Mouse (Mus musculus) thymus, adult 18-20 months (tissue): Measurements from ENCODE around the gene Relt.

Experiments
- DNase-seq, 2 experiments: peaks; one replicate each; pipeline ENCODE4 v3.0.0; 2022; ENCODE audit warnings: mixed read lengths in 2 of 2

Gene Relt

DNA sequence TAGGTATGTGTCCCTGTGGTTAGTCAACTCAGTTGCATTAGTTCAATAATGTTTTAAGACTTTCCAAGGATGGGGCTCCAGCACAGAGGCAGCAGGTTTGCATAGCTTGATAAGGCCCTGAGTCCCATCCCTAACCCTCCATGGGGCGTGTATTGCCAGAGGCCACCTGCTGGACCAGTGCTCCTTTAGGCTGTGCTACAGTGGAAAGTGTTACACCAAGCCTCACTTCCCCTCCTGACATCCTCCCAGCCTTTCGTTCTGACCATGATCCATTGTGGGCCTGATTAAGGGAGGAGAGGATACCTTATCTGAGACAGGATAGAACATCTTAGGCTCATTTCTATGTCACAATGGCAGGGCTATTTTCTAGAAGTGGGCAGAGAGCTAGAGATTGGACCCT, 19.4 kb downstream of the Relt start:
- no peak for DNase-seq

DNA sequence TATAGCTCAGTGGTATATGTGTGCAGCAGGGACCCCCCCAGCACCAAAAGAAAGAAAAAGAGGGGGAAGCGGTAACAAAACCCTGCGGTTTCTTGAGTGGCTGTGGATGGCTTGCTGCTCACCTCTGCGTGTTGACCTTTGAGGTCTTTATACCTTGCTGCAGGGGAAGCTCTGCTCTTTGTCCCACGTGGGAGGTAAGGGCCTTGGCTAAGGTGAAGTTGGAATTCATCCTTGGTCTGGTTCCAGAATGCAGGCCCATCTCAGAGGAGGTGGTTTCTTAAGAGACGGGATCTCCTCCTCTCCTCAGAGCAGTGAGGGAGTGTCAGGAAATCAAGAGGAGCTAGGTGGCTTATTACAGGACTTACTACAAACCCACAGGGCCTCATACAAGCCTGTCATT, 21.1 kb downstream of the Relt start:
- no peak for DNase-seq

DNA sequence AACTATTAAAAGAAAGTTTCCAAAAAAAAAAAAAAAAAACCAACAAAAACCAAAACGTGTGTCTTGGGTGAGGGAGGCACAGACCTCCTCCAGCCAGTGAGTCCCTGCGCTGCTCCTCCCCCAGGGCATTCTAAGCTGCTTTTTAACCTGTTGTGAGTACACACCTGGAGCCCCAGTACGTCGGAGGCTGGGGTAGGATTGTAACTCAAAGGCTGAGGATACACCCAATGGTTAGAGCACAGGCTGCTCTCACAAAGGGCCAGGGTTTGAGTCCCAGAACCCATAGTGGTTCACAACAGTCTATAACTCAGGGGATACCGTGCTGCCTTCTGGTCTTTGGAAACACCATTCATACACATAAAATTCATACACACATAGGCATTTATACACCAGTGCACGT, 21.6 kb downstream of the Relt start:
- DNase-seq = no peak

DNA sequence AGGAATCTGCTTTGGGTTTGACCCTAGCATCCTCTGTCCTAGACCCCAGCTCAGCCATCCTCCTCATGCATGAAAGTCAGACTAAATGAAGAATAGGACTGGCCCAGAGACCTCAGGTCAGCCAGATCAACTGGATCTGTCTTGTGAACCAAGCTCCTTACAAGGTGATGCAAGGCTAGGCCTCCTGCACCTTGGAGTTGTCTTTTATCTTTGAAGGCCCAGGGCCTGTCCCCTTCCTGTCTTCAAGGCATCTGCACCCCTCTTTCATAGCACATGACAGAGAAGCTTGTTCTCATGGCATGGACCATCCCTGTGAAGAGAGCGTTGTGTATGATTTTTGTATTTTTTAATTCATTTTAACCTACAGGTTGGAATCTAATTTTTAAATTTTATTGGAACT, 22.3 kb downstream of the Relt start:
- no peak for DNase-seq

GRCm38 (mm10) chr7:100839632-100840402, 23.4 kb downstream of the Relt start:
- DNase-seq = no peak

- no peak for DNase-seq
Measured at GRCm38 (mm10) chr7:100837701-100838100, 25.5 kb downstream of the Relt start.

DNA sequence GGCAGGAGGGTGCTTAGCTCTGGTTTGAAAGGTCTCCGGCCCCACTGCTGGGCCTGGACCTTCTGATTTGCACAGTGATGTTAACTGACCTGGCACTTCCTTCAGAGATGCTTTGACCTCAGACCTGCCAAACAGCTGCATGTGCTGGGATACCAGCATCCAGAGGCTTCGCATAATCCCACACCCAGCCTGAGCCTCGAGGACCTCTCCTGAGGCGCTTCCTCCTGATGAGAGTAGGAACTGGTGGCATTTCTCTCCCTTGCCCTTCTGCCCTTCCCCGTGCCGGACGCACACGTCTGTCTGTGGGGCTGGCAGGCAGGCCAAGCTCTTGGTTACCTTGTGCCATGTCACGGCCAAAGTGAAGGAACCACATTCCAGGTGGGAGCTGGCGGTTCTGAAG, 26.6 kb downstream of the Relt start:
- DNase-seq = no peak

- no peak for DNase-seq
Measured at GRCm38 (mm10) chr7:100835711-100836110, 27.5 kb downstream of the Relt start.

DNA sequence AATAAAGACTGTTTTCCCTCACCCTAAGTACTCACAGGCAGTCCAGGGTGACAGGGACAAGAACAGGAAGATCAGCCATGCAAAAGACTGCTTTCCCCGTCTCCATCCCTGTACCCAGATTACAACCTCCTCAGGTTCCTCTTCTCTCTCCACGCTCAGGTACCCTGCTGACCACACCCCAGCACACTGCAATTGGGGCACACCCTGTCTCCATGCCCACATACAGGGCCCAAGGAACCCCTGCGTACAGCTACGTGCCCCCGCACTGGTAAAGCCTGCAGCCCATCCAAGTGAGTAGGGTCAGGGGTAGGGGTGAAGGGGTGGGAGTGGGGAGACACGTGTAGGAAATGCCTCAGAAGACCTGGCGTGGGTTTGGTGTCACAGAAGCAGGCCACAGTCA, 28.1 kb downstream of the Relt start:
- DNase-seq = no peak

DNA sequence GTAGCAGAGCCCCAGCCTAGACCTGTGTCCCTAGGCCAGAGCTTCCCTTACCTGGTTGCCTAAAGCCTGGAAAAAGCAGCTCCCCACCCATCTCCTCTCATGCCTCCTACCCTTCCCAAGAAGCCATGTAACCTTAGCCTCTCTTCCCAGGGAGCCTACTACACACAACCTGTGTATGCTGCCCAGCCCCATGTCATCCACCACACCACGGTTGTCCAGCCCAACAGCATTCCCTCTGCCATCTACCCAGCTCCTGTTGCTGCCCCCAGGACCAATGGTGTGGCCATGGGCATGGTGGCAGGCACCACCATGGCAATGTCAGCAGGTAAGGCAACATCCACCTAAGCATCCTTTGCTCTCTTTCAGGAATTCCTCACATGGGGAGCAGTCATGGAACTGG, 29.4 kb downstream of the Relt start:
- no peak for DNase-seq

- no peak for DNase-seq
Measured at GRCm38 (mm10) chr7:100828549-100828948, 34.7 kb downstream of the Relt start.

- DNase-seq = no peak
Measured at GRCm38 (mm10) chr7:100824661-100825060, 38.6 kb downstream of the Relt start.

DNA sequence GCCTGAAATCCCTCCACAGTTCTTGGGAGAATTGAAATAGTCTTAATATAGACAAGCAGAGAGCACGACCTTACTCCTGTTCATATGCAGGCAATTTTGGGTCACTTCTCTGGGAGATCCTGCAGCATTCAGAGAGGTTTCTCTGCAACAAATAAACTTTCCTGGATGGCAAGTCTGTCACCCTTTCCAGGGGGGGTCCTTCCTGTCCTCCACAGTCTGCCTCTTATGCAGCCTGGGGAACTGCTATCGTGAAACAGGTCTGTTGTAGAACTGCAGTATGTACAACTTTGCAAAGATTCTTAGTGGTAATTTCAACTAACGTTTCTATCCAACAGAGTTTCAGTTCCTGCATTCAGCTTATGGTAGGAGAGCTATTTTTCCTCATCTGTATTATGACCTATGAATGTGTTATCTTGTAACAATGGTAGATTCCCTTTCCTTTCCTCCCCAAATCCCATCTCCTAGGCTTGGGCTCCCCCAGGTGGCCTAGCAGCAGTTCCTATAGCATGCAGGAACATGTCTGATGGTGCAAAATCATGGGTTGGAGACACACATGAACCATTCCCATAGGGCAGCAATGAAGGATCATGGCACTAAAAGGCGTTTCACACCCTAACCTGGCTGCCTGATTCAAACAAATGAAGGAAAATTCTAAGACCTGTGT, 44.7 kb downstream of the Relt start:
- DNase-seq = no peak

DNA sequence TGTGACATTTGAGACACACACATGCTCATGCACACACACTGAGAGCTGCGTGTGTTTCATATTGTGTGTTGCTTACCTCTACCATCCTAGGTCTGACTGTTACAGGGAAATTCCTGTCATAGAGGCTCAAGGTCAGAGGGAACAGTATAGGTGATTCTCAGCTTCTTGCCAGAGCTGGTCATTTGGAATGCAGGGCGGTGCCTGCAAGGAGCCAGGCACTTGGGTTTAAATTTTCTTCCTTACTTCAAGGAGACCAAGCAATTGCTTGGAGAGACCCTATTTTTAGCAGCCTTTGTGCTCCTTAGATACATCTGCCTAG, 45.8 kb downstream of the Relt start:
- DNase-seq = no peak

- DNase-seq = no peak
Measured at GRCm38 (mm10) chr7:100816759-100817441, 46.3 kb downstream of the Relt start.

DNA sequence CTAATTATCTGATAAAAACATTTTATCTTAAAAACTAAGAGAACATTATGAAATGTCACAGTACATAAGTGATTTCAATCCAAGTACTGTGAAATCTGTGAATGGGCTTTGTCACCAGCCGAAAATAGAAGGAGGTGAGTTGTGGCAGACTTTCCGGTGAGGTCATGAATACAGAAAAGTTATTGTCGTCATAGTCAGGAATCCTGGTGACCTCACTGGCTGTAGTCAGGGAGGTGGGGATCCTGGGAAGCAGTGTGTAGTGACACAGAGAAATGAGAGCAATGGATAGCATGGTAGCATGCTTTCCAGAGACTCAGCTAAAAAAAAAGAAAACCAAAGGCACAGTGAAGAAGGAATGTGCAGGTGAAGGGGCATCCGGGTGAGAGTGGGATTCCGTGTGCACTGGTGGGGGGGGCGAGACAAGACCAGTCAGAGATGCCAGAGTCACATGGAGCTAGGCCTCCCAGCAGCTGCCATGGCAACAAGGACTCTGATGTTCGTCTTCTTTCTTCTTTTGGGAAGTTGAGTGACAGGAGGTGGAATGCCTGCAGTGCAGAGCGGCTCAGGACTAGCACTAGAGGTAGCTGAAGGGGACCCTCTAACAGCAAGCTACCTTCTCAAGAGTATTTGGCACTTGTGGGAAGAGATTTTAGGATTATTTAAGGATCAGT, 47.2 kb downstream of the Relt start:
- DNase-seq = no peak

- no peak for DNase-seq
Measured at GRCm38 (mm10) chr7:100812641-100813040, 50.6 kb downstream of the Relt start.

DNA sequence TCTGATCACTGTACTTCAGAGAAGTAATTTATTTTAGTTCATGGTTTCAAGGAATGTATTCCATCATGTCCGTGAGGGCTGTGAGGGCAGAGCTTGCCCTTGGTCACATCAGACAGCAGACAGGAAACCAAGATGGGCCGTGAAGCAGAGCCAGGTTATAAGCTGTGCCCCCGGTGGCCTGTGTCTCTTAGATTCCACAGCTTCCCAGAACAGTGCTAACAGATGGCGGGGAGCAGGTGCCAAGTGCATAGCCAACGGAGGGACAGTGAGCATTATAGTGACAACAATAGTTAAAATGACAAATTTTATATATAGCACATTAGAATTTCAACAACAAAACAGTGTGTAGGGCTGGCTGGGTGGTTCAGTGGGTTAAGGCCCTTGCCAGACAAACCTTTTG, 51.3 kb downstream of the Relt start:
- no peak for DNase-seq

- DNase-seq = no peak
Measured at GRCm38 (mm10) chr7:100805391-100805790, 57.9 kb downstream of the Relt start.

DNA sequence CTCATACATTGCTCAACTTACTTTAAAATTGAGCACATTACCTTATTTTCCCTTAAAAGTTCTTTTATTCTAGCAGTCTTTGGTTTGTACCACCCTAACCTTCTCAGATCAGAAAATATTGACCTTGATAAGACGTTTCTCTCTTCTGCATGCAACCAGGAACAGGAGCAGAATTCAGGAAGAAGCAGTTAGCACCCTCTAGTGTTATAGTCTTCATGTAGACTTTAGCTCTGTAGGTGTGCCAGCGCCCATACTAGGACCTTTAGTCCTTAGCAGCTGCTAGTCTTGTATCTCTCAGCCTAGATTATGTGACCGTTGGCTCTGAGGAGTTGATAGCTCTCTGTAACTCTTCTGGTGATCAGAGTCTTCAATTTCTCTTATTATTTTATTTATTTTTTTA, 64.4 kb downstream of the Relt start:
- DNase-seq = no peak
